Mouse (Mus musculus): Measurements from ENCODE around the gene 2010300C02Rik. TPM values are rescaled to one million over a fixed set of nuclear protein-coding genes. Genes with fewer than 3 reads are reported as not detected.
A peak's percentile ranks its signal among the peaks of the same experiment; 100 is the strongest.
"Not testable (repeated sequence)": the region's sequence is repeated elsewhere in the genome, so short reads cannot be mapped to it uniquely, and the experiment has no call there.

Gene 2010300C02Rik
- polyA plus RNA-seq, 1 experiment from 2014 or later = 3.9 TPM

DNA sequence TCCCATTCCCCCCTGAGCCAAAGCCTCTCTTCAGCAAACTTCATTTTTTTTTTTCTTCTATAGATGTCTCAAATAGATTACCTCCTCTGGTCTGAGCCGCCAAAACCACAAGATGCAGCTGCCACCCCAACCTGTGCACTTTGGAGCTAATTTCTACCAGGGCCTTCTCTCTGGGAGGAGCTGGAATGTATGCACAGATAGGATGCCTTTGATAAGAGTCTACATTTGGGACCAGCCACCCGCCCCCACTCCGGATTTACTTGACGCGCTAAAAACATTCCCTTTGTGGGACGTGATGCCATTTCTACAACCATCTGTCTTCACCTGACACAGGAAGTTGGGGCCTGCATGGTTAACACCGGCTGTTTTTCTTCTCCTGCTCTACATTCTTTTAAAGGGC lies 105.0 kb downstream of the 2010300C02Rik start:
- no peak overlapping the region for H3K9ac ChIP-seq
- H3K4me1 ChIP-seq = peaks cover 52% of the 10 kb centered on the region
- ATAC-seq (ENCODE audit: insufficient number of reproducible peaks, low FRiP score, low TSS enrichment, low read depth) = no peak
- no peak overlapping the region for H3K4me3 ChIP-seq
- H3K27me3 ChIP-seq = no peaks in the 10 kb centered on the region
- no peak overlapping the region for H3K4me2 ChIP-seq
- no peaks in the 10 kb centered on the region for H3K36me3 ChIP-seq
- no peaks in the 10 kb centered on the region for H3K9me3 ChIP-seq
- 53% methylated on average over 7 of the region's 7 CpGs for WGBS
- H3K27ac ChIP-seq = 0 out of 2 replicates have a peak overlapping the region, but pooled peaks have one; percentile 13

DNA sequence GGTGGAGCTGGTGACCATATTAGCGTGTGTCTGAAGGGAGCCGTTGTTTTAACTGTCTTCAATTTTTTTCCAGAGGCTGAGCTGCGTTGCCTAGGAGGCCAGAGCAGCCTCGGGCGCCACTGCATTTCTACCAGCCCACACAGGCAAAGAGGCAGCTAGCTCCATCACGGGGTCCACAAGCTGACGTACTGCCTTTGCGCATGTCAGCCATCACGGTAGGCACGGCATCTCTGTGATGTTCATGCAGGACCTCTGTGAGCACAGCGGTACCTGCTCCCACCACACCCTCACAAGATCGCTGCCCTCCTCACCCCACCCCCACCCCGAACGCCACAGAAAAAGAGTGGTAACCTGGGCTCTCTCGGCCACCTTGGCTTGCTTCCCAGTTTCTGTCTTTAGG lies 105.8 kb downstream of the 2010300C02Rik start:
- no peaks in the 10 kb centered on the region for H3K27me3 ChIP-seq
- H3K9ac ChIP-seq = no peak overlapping the region
- no peak for ATAC-seq (ENCODE audit: insufficient number of reproducible peaks, low FRiP score, low TSS enrichment, low read depth)
- peaks cover 52% of the 10 kb centered on the region for H3K4me1 ChIP-seq
- H3K9me3 ChIP-seq = no peaks in the 10 kb centered on the region
- H3K36me3 ChIP-seq = no peaks in the 10 kb centered on the region
- 55% methylated on average over 15 of the region's 15 CpGs for WGBS
- H3K4me2 ChIP-seq = no peak overlapping the region
- no peak overlapping the region for H3K4me3 ChIP-seq
- no peak overlapping the region for H3K27ac ChIP-seq

DNA sequence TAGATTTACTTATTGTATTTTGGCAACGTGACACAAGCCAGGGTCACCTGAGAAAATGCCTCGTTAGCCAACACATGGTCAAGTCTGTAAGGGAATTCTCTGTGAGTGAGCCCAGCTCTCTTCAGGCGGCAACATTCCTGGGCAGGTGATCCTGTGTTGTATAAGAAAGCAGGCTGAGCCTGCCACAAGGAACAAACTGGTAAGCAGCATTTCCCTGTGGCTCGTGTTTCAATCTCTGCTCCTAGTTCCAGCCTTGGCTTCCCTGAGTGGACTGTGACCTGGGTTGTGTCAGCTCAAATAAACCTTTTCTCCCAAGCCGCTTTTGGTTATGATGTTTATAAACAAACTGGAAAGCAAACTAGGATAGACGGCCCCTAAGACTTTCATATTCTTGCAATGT lies 108.9 kb downstream of the 2010300C02Rik start:
- Histone ChIP-seq H3K4me3 (no peak overlapping the region), H3K36me3 (no peaks in the 10 kb centered on the region), H3K27ac (peak overlapping the region; percentile 71), H3K4me1 (peaks cover 41% of the 10 kb centered on the region), H3K4me2 (no peak overlapping the region), H3K9me3 (no peaks in the 10 kb centered on the region), H3K9ac (no peak overlapping the region), H3K27me3 (no peaks in the 10 kb centered on the region)
- no peak for ATAC-seq (ENCODE audit: insufficient number of reproducible peaks, low FRiP score, low TSS enrichment, low read depth)
- 58% methylated on average over 6 of the region's 6 CpGs for WGBS

- H3K4me2 ChIP-seq = no peak overlapping the region
- H3K36me3 ChIP-seq = no peaks in the 10 kb centered on the region
- H3K9ac ChIP-seq = no peak overlapping the region
- H3K9me3 ChIP-seq = no peaks in the 10 kb centered on the region
- no peak overlapping the region for H3K4me3 ChIP-seq
- WGBS = 58% methylated on average over 4 of the region's 4 CpGs
- no peak for ATAC-seq (ENCODE audit: insufficient number of reproducible peaks, low FRiP score, low TSS enrichment, low read depth)
- peak overlapping the region; percentile 55 for H3K27ac ChIP-seq
- no peaks in the 10 kb centered on the region for H3K27me3 ChIP-seq
- peaks cover 33% of the 10 kb centered on the region for H3K4me1 ChIP-seq
Measured at GRCm38 (mm10) chr1:37610242-37610641, 109.6 kb downstream of the 2010300C02Rik start.

DNA sequence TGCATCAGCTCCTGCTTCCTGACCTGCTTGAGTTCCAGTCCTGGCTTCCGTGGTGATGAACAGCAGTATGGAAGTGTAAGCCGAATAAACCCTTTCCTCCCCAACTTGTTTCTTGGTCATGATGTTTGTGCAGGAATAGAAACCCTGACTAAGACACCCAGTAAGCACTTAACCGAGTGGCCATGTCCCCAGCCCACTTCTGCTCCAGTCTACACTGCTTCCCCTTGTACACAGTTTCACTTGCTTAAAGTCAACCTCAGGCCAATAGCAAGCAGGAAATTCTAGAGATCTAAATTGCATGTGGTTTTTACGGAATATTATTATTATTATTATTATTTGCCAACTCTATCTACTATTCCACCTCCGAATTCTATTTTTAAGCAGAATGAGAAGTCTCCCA lies 114.2 kb downstream of the 2010300C02Rik start:
- not testable (repeated sequence) for H3K9me3 ChIP-seq; H3K4me1 ChIP-seq; H3K27ac ChIP-seq; H3K27me3 ChIP-seq; ATAC-seq (ENCODE audit: insufficient number of reproducible peaks, low FRiP score, low TSS enrichment, low read depth); H3K9ac ChIP-seq; H3K4me3 ChIP-seq; H3K36me3 ChIP-seq; H3K4me2 ChIP-seq
- WGBS = 88% methylated on average over 3 of the region's 5 CpGs

DNA sequence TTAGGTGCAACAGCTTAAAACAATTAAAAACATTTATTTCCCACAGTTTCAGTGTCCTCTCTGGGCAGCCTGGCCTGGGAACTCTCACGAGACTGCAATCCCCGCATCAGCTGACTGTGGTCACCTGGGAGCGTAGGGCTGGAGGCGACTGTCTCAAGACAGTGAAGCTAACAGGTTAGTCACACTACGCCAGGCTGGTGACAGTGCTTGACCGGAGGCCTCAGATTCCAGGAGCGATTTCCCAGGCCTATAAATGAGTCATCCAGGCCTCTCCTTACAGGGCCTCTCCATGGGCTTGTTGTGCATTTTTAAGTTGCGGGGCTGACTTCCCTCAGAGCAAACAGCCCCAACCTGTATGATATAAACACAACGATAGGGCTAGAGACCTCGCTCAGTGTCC lies 116.7 kb downstream of the 2010300C02Rik start:
- no peak overlapping the region for H3K9ac ChIP-seq
- WGBS = 82% methylated on average over 10 of the region's 10 CpGs
- no peak overlapping the region for H3K4me2 ChIP-seq
- H3K4me1 ChIP-seq = no peaks in the 10 kb centered on the region
- H3K9me3 ChIP-seq = no peaks in the 10 kb centered on the region
- no peak for ATAC-seq (ENCODE audit: insufficient number of reproducible peaks, low FRiP score, low TSS enrichment, low read depth)
- no peaks in the 10 kb centered on the region for H3K36me3 ChIP-seq
- H3K27me3 ChIP-seq = no peaks in the 10 kb centered on the region
- H3K27ac ChIP-seq = no peak overlapping the region
- no peak overlapping the region for H3K4me3 ChIP-seq

DNA sequence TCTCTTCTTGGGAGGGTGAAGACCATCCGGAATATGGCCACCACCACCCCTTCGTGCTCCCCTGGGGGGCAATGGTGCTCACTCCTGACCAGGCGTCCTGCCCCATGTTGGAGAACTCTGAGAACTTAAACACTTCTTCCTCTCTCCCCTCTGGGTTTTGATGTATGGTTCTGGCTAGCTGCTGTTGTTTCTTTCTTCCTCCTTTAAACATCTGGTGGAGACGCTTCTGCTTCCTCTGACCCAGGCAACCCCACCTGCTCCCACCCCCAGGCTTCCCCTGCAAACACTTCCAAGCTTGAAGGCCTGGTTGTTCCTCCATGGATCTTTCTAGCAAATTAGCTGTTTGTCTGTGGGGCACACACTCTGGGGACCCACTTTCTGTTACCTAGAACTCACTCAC lies 117.6 kb downstream of the 2010300C02Rik start:
- Histone ChIP-seq H3K9me3 (no peaks in the 10 kb centered on the region), H3K4me2 (no peak overlapping the region), H3K27me3 (no peaks in the 10 kb centered on the region), H3K4me1 (no peaks in the 10 kb centered on the region), H3K36me3 (no peaks in the 10 kb centered on the region), H3K9ac (no peak overlapping the region), H3K4me3 (no peak overlapping the region), H3K27ac (no peak overlapping the region)
- WGBS = 80% methylated on average over 4 of the region's 4 CpGs
- no peak for ATAC-seq (ENCODE audit: insufficient number of reproducible peaks, low FRiP score, low TSS enrichment, low read depth)

DNA sequence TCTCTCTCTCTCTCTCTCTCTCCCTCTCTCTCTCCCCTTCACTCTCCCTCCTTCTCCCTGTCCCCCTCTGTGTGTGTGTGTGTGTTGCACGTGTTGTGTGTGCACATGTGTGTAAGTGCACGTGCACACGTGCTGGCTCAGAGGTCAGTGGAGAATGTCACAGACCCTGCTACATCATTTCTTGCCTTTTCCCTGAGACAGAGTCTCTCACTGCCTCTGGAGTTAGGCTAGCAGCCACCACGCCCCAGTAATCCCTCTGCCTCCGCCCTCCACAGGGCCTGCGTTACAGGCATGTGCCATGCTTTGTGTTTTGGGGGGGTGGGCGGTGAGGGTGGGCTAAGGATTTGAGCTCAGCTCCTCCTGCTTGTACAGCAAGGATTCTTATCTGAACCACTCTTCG lies 118.4 kb downstream of the 2010300C02Rik start:
- no peaks in the 10 kb centered on the region for H3K27me3 ChIP-seq
- no peak overlapping the region for H3K4me2 ChIP-seq
- WGBS = 81% methylated on average over 8 of the region's 8 CpGs
- H3K36me3 ChIP-seq = no peaks in the 10 kb centered on the region
- H3K9ac ChIP-seq = no peak overlapping the region
- H3K27ac ChIP-seq = no peak overlapping the region
- ATAC-seq (ENCODE audit: insufficient number of reproducible peaks, low FRiP score, low TSS enrichment, low read depth) = no peak
- no peaks in the 10 kb centered on the region for H3K9me3 ChIP-seq
- H3K4me1 ChIP-seq = no peaks in the 10 kb centered on the region
- no peak overlapping the region for H3K4me3 ChIP-seq

GRCm38 (mm10) chr1:37600640-37601175 lies 119.2 kb downstream of the 2010300C02Rik start:
- Histone ChIP-seq H3K4me3 (no peak overlapping the region), H3K27ac (no peak overlapping the region), H3K36me3 (no peaks in the 10 kb centered on the region), H3K4me2 (no peak overlapping the region), H3K4me1 (no peaks in the 10 kb centered on the region), H3K27me3 (no peaks in the 10 kb centered on the region), H3K9me3 (no peaks in the 10 kb centered on the region), H3K9ac (no peak overlapping the region)
- ATAC-seq (ENCODE audit: insufficient number of reproducible peaks, low FRiP score, low TSS enrichment, low read depth) = no peak
- 69% methylated on average over 9 of the region's 9 CpGs for WGBS

GRCm38 (mm10) chr1:37598986-37599385 lies 120.9 kb downstream of the 2010300C02Rik start:
- H3K9me3 ChIP-seq = no peaks in the 10 kb centered on the region
- H3K27ac ChIP-seq = no peak overlapping the region
- H3K36me3 ChIP-seq = no peaks in the 10 kb centered on the region
- H3K9ac ChIP-seq = no peak overlapping the region
- H3K4me1 ChIP-seq = no peaks in the 10 kb centered on the region
- no peak overlapping the region for H3K4me2 ChIP-seq
- H3K27me3 ChIP-seq = no peaks in the 10 kb centered on the region
- WGBS = 57% methylated on average over 5 of the region's 5 CpGs
- ATAC-seq (ENCODE audit: insufficient number of reproducible peaks, low FRiP score, low TSS enrichment, low read depth) = no peak
- H3K4me3 ChIP-seq = no peak overlapping the region

- not testable (repeated sequence) for H3K9me3 ChIP-seq
Measured at GRCm38 (mm10) chr1:37594812-37595211, 125.1 kb downstream of the 2010300C02Rik start.

DNA sequence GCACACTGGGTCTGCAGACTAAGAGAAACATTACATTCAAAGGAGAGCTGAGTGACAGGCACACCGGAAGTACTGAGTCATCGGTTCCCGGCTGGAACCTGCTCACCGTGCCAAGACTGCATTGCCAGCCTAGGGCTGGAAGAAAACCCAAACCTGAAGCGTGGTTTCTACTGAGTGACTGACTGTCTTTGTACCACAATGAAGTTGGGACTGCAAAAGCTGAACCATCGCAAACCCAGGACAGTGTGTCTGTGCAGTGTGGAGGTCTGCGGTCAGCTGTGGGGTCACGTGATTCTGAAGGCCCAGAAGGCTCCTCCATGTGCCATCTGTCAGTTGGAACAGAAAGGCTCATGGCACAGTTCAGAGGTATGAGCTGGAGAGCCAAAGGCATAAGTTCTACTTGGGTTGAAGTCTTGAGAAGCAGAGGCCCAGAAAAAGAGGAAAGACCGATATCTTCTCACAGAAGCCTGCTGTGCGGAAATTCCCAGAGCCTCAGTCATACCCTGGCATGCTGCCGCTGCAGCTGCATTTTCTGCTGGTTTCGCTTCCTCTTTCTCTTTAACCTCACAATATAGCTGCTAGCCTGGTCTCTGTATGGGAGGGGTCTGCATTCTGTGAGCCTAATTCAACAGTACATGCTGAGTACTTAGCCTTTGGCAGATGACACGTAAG lies 133.9 kb downstream of the 2010300C02Rik start:
- Histone ChIP-seq H3K4me2 (no peak overlapping the region), H3K4me1 (peaks cover 8% of the 10 kb centered on the region; the same call in 1 of the 2 replicates), H3K36me3 (no peaks in the 10 kb centered on the region), H3K9ac (no peak overlapping the region), H3K27me3 (no peaks in the 10 kb centered on the region), H3K9me3 (no peaks in the 10 kb centered on the region), H3K4me3 (no peak overlapping the region), H3K27ac (peak overlapping the region; percentile 66)
- no peak for ATAC-seq (ENCODE audit: insufficient number of reproducible peaks, low FRiP score, low TSS enrichment, low read depth)
- 74% methylated on average over 13 of the region's 13 CpGs for WGBS

More at GRCm38 (mm10) chr1:37594812-37595211, 125.1 kb downstream of the 2010300C02Rik start:
- not testable (repeated sequence) for H3K27ac ChIP-seq; H3K4me2 ChIP-seq; H3K9ac ChIP-seq; ATAC-seq (ENCODE audit: insufficient number of reproducible peaks, low FRiP score, low TSS enrichment, low read depth); H3K27me3 ChIP-seq; H3K4me1 ChIP-seq; H3K36me3 ChIP-seq; H3K4me3 ChIP-seq
- 59% methylated on average over 3 of the region's 3 CpGs for WGBS
